Mouse (Mus musculus) hindbrain, embryonic 12.5 days (tissue): ENCODE results near the gene Repin1. TPM values are rescaled to one million over a fixed set of nuclear protein-coding genes. Genes with fewer than 3 reads are reported as not detected.

Experiments used
- ATAC-seq: fragments of 200-750 bp; cut with Nextera tagmentation; 2 replicates; pipeline ENCODE4 v1.8.0; 2017; ENCODE audit warnings: moderate TSS enrichment; ENCODE audit not compliant: low FRiP score
- H3K27ac ChIP-seq: fragments of 300-500 bp; sonication (generic); 2 replicates; pipeline ENCODE4 v1.5.1; 2016; ENCODE audit warnings: mild to moderate bottlenecking
- H3K27me3 ChIP-seq: fragments of 300-500 bp; sonication (generic); 2 replicates; pipeline ENCODE4 v1.6.1; 2016; ENCODE audit warnings: mild to moderate bottlenecking
- H3K36me3 ChIP-seq: fragments of 300-500 bp; sonication (generic); 2 replicates; pipeline ENCODE4 v1.6.1; 2016; ENCODE audit warnings: mild to moderate bottlenecking
- H3K4me1 ChIP-seq: fragments of 300-500 bp; sonication (generic); 2 replicates; pipeline ENCODE4 v1.6.1; 2016
- H3K4me2 ChIP-seq: fragments of 300-500 bp; sonication (generic); replicated peaks from 2 replicates; pipeline ENCODE4 v1.6.1; 2016; ENCODE audit warnings: mild to moderate bottlenecking
- H3K4me3 ChIP-seq: fragments of 300-500 bp; sonication (generic); 2 replicates; pipeline ENCODE4 v1.5.1; 2016; ENCODE audit warnings: mild to moderate bottlenecking
- H3K9ac ChIP-seq: fragments of 300-500 bp; sonication (generic); 2 replicates; pipeline ENCODE4 v1.6.1; 2016; ENCODE audit warnings: mild to moderate bottlenecking, moderate library complexity
- H3K9me3 ChIP-seq: fragments of 300-500 bp; sonication (generic); replicated peaks from 2 replicates; pipeline ENCODE4 v1.6.1; 2016; ENCODE audit warnings: mild to moderate bottlenecking
- WGBS: fragments of 180-500 bp; shearing (Covaris S2); methylation state at CpG from one replicate; pipeline ENCODE4 v1.1.7; 2016; 5-methylcytosine and 5-hydroxymethylcytosine counted together
- polyA plus RNA-seq: library from polyadenylated mRNA; unstranded; fragments of >200 nt; fragmentation: Nextera tagmentation; extraction: Ambion mirVana; gene quantifications from 2 replicates; pipeline ENCODE4 v1.2.1, GENCODE M21; 2016

The Repin1 gene
- polyA plus RNA-seq, 1 experiment from 2014 or later, result 43.9 TPM

GRCm38 (mm10) chr6:48630831-48631230, 37.1 kb downstream of the Repin1 start:
- no peak overlapping the region for H3K27ac ChIP-seq
- no peaks in the 10 kb centered on the region for H3K9me3 ChIP-seq
- no peak overlapping the region for H3K9ac ChIP-seq
- no peak for ATAC-seq
- H3K4me3 ChIP-seq, result no peak overlapping the region
- H3K4me2 ChIP-seq, result no peak overlapping the region
- peaks cover 49% of the 10 kb centered on the region for H3K27me3 ChIP-seq
- peaks cover 22% of the 10 kb centered on the region for H3K4me1 ChIP-seq
- H3K36me3 ChIP-seq, result no peaks in the 10 kb centered on the region
- WGBS, result 91% methylated on average over 8 of the region's 8 CpGs

GRCm38 (mm10) chr6:48635105-48635504, 41.4 kb downstream of the Repin1 start:
- no peak for ATAC-seq

GRCm38 (mm10) chr6:48636515-48636914, 42.8 kb downstream of the Repin1 start:
- Histone ChIP-seq H3K4me2 (no peak overlapping the region), H3K4me3 (no peak overlapping the region), H3K9me3 (no peaks in the 10 kb centered on the region), H3K4me1 (no peaks in the 10 kb centered on the region; the same call in 1 of the 2 replicates), H3K27me3 (peaks cover 1% of the 10 kb centered on the region; the same call in 1 of the 2 replicates), H3K9ac (no peak overlapping the region), H3K27ac (no peak overlapping the region), H3K36me3 (no peaks in the 10 kb centered on the region)
- ATAC-seq, result no peak
- 30% methylated on average over 6 of the region's 6 CpGs for WGBS

More at GRCm38 (mm10) chr6:48635105-48635504, 41.4 kb downstream of the Repin1 start:
- H3K27me3 ChIP-seq, result peaks cover 8% of the 10 kb centered on the region
- 91% methylated on average over 2 of the region's 2 CpGs for WGBS
- no peak overlapping the region for H3K4me3 ChIP-seq
- H3K4me2 ChIP-seq, result no peak overlapping the region
- no peaks in the 10 kb centered on the region for H3K9me3 ChIP-seq
- H3K36me3 ChIP-seq, result no peaks in the 10 kb centered on the region
- H3K27ac ChIP-seq, result no peak overlapping the region
- H3K4me1 ChIP-seq, result no peaks in the 10 kb centered on the region; the same call in 1 of the 2 replicates
- H3K9ac ChIP-seq, result no peak overlapping the region

- Histone ChIP-seq H3K9me3 (no peaks in the 10 kb centered on the region), H3K9ac (no peak overlapping the region), H3K4me2 (no peak overlapping the region), H3K36me3 (no peaks in the 10 kb centered on the region), H3K4me3 (no peak overlapping the region), H3K27me3 (no peaks in the 10 kb centered on the region), H3K27ac (no peak overlapping the region), H3K4me1 (no peaks in the 10 kb centered on the region; the same call in 1 of the 2 replicates)
- ATAC-seq, result no peak
- WGBS, result 61% methylated on average over 6 of the region's 6 CpGs
Measured at GRCm38 (mm10) chr6:48637811-48638500, 44.3 kb downstream of the Repin1 start.

- no peaks in the 10 kb centered on the region for H3K36me3 ChIP-seq
- H3K27ac ChIP-seq, result no peak overlapping the region
- ATAC-seq, result no peak
- H3K4me1 ChIP-seq, result no peaks in the 10 kb centered on the region; the same call in 1 of the 2 replicates
- no peak overlapping the region for H3K4me2 ChIP-seq
- WGBS, result 79% methylated on average over 2 of the region's 2 CpGs
- H3K9ac ChIP-seq, result no peak overlapping the region
- no peaks in the 10 kb centered on the region for H3K27me3 ChIP-seq
- H3K4me3 ChIP-seq, result no peak overlapping the region
- no peaks in the 10 kb centered on the region for H3K9me3 ChIP-seq
Measured at GRCm38 (mm10) chr6:48638553-48638952, 44.9 kb downstream of the Repin1 start.

GRCm38 (mm10) chr6:48641391-48641790, 47.7 kb downstream of the Repin1 start:
- Histone ChIP-seq H3K9ac (no peak overlapping the region), H3K27ac (no peak overlapping the region), H3K4me2 (no peak overlapping the region), H3K27me3 (no peaks in the 10 kb centered on the region), H3K4me3 (no peak overlapping the region), H3K9me3 (no peaks in the 10 kb centered on the region), H3K36me3 (no peaks in the 10 kb centered on the region), H3K4me1 (no peaks in the 10 kb centered on the region; the same call in 1 of the 2 replicates)
- 74% methylated on average over 6 of the region's 6 CpGs for WGBS
- no peak for ATAC-seq

GRCm38 (mm10) chr6:48642764-48643292, 49.1 kb downstream of the Repin1 start:
- Histone ChIP-seq H3K9ac (no peak overlapping the region), H3K4me1 (no peaks in the 10 kb centered on the region; the same call in 1 of the 2 replicates), H3K4me2 (no peak overlapping the region), H3K36me3 (no peaks in the 10 kb centered on the region), H3K27me3 (no peaks in the 10 kb centered on the region), H3K9me3 (no peaks in the 10 kb centered on the region), H3K4me3 (no peak overlapping the region), H3K27ac (no peak overlapping the region)
- 0 out of 2 replicates have a peak, but pooled peaks have one; percentile 16 for ATAC-seq
- 24% methylated on average over 4 of the region's 4 CpGs for WGBS

- Histone ChIP-seq H3K4me1 (no peaks in the 10 kb centered on the region), H3K4me3 (no peak overlapping the region), H3K27ac (no peak overlapping the region), H3K9me3 (no peaks in the 10 kb centered on the region), H3K9ac (no peak overlapping the region), H3K36me3 (no peaks in the 10 kb centered on the region), H3K27me3 (no peaks in the 10 kb centered on the region), H3K4me2 (no peak overlapping the region)
- no peak for ATAC-seq
- 13% methylated on average over 12 of the region's 12 CpGs for WGBS
Measured at GRCm38 (mm10) chr6:48645660-48646308, 52.1 kb downstream of the Repin1 start.

- WGBS, result 84% methylated on average over 4 of the region's 4 CpGs
- no peaks in the 10 kb centered on the region for H3K27me3 ChIP-seq
Measured at GRCm38 (mm10) chr6:48646309-48646690, 52.6 kb downstream of the Repin1 start.

GRCm38 (mm10) chr6:48646995-48647394, 53.3 kb downstream of the Repin1 start, which contains the start of gene Gimap8:
Gene Gimap8 (plus strand): TSS chr6:48647234.
- no peaks in the 10 kb centered on the region for H3K36me3 ChIP-seq
- no peaks in the 10 kb centered on the region for H3K9me3 ChIP-seq
- H3K9ac ChIP-seq, result no peak within 1 kb of the TSS
- no peak within 1 kb of the TSS for H3K4me3 ChIP-seq
- no peak within 1 kb of the TSS for H3K27ac ChIP-seq
- ATAC-seq, result no peak; the same call in 1 of the 2 replicates
- no peaks in the 10 kb centered on the region for H3K4me1 ChIP-seq
- 38% methylated on average over 3 of the region's 3 CpGs for WGBS
- no peak within 1 kb of the TSS for H3K4me2 ChIP-seq
- no peaks in the 10 kb centered on the region for H3K27me3 ChIP-seq

More at GRCm38 (mm10) chr6:48646309-48646690, 52.6 kb downstream of the Repin1 start:
- H3K9me3 ChIP-seq, result no peaks in the 10 kb centered on the region
- H3K4me2 ChIP-seq, result no peak overlapping the region
- H3K9ac ChIP-seq, result no peak overlapping the region
- no peak overlapping the region for H3K27ac ChIP-seq
- no peak overlapping the region for H3K4me3 ChIP-seq
- no peak for ATAC-seq
- H3K4me1 ChIP-seq, result no peaks in the 10 kb centered on the region
- H3K36me3 ChIP-seq, result no peaks in the 10 kb centered on the region

- H3K9me3 ChIP-seq, result no peaks in the 10 kb centered on the region
- no peak overlapping the region for H3K4me2 ChIP-seq
- 87% methylated on average over 2 of the region's 2 CpGs for WGBS
- ATAC-seq, result no peak
- no peaks in the 10 kb centered on the region for H3K27me3 ChIP-seq
- no peak overlapping the region for H3K4me3 ChIP-seq
- H3K4me1 ChIP-seq, result no peaks in the 10 kb centered on the region
- H3K9ac ChIP-seq, result no peak overlapping the region
- no peak overlapping the region for H3K27ac ChIP-seq
- H3K36me3 ChIP-seq, result no peaks in the 10 kb centered on the region
Measured at GRCm38 (mm10) chr6:48647611-48648010, 53.9 kb downstream of the Repin1 start.
